Mouse (Mus musculus) hindbrain, embryonic 13.5 days (tissue): ENCODE results near the gene Cd6. TPM values are rescaled to one million over a fixed set of nuclear protein-coding genes. Genes with fewer than 3 reads are reported as not detected.

Source experiments
- ATAC-seq: fragments of 200-750 bp; cut with Nextera tagmentation; 2 replicates; pipeline ENCODE4 v1.8.0; 2017; ENCODE audit warnings: moderate TSS enrichment; ENCODE audit not compliant: low FRiP score
- H3K27ac ChIP-seq: fragments of 300-500 bp; sonication (generic); 2 replicates; pipeline ENCODE4 v1.5.1; 2015; ENCODE audit warnings: inconsistent platforms, mild to moderate bottlenecking, moderate library complexity
- H3K27me3 ChIP-seq: fragments of 300-500 bp; sonication (generic); 2 replicates; pipeline ENCODE4 v1.6.1; 2015; ENCODE audit warnings: mild to moderate bottlenecking, inconsistent platforms
- H3K36me3 ChIP-seq: fragments of 300-500 bp; sonication (generic); 2 replicates; pipeline ENCODE4 v1.6.1; 2015; ENCODE audit warnings: mild to moderate bottlenecking, inconsistent platforms
- H3K4me1 ChIP-seq: fragments of 300-500 bp; sonication (generic); replicated peaks from 2 replicates; pipeline ENCODE4 v1.6.1; 2015; ENCODE audit warnings: inconsistent platforms
- H3K4me2 ChIP-seq: fragments of 300-500 bp; sonication (generic); 2 replicates; pipeline ENCODE4 v1.6.1; 2015; ENCODE audit warnings: inconsistent platforms, mild to moderate bottlenecking, moderate library complexity
- H3K4me3 ChIP-seq: fragments of 300-500 bp; sonication (generic); 2 replicates; pipeline ENCODE4 v1.5.1; 2015; ENCODE audit warnings: mild to moderate bottlenecking, inconsistent platforms
- H3K9ac ChIP-seq: fragments of 300-500 bp; sonication (generic); 2 replicates; pipeline ENCODE4 v1.6.1; 2015; ENCODE audit warnings: mild to moderate bottlenecking, inconsistent platforms
- H3K9me3 ChIP-seq: fragments of 300-500 bp; sonication (generic); 2 replicates; pipeline ENCODE4 v1.6.1; 2016; ENCODE audit warnings: inconsistent platforms
- WGBS: fragments of 180-500 bp; shearing (Covaris S2); methylation state at CpG from one replicate; pipeline ENCODE4 v1.1.7; 2015; 5-methylcytosine and 5-hydroxymethylcytosine counted together
- polyA plus RNA-seq: library from polyadenylated mRNA; unstranded; fragments of >200 nt; fragmentation: Nextera tagmentation; extraction: Ambion mirVana; gene quantifications from 2 replicates; pipeline ENCODE4 v1.2.1, GENCODE M21; 2015

Cd6 gene
- polyA plus RNA-seq, 1 experiment from 2014 or later: not detected

DNA sequence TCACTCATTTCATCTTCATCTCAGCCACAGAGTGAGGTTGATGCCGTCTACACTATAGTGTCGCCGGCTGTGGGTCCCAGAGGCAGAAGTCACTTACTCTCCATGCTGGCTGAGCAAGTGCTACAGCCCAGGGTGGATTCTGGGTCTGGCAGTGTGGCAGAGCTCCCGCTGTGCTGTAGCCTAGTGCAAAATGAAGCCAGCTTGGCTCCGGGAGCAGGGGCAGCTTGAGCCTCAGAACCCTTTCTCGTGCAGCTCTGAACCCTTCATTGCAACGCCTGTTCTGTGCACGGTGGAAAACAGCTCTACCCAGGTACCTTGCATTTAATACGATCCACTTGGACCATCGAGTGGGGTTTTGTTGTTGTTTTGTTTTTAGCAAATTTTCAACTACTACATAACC lies 62.2 kb downstream of the Cd6 start:
- no peak for ATAC-seq

GRCm38 (mm10) chr19:10763381-10764031 lies 66.4 kb downstream of the Cd6 start:
- Histone ChIP-seq H3K9me3 (no peaks in the 10 kb centered on the region), H3K36me3 (no peaks in the 10 kb centered on the region), H3K27ac (no peak overlapping the region), H3K4me3 (no peak overlapping the region), H3K4me2 (no peak overlapping the region), H3K4me1 (peaks cover 20% of the 10 kb centered on the region), H3K9ac (no peak overlapping the region), H3K27me3 (no peaks in the 10 kb centered on the region)
- ATAC-seq: no peak
- 80% methylated on average over 21 of the region's 21 CpGs for WGBS

More for the DNA sequence above, 62.2 kb downstream of the Cd6 start:
- WGBS: 81% methylated on average over 10 of the region's 10 CpGs
- Histone ChIP-seq H3K9me3 (no peaks in the 10 kb centered on the region), H3K27ac (peak overlapping the region; percentile 36; the same call in 1 of the 2 replicates), H3K27me3 (no peaks in the 10 kb centered on the region), H3K36me3 (no peaks in the 10 kb centered on the region), H3K9ac (no peak overlapping the region), H3K4me3 (no peak overlapping the region), H3K4me1 (peaks cover 25% of the 10 kb centered on the region), H3K4me2 (no peak overlapping the region)

- Histone ChIP-seq H3K27me3 (no peaks in the 10 kb centered on the region), H3K4me1 (peaks cover 17% of the 10 kb centered on the region), H3K9ac (no peak overlapping the region), H3K9me3 (no peaks in the 10 kb centered on the region), H3K4me3 (no peak overlapping the region), H3K4me2 (no peak overlapping the region), H3K27ac (no peak overlapping the region), H3K36me3 (no peaks in the 10 kb centered on the region)
- 87% methylated on average over 6 of the region's 6 CpGs for WGBS
- no peak for ATAC-seq
Measured at GRCm38 (mm10) chr19:10762468-10762867, 67.4 kb downstream of the Cd6 start.

GRCm38 (mm10) chr19:10761794-10762415 lies 68.0 kb downstream of the Cd6 start:
- Histone ChIP-seq H3K27ac (no peak overlapping the region), H3K27me3 (no peaks in the 10 kb centered on the region), H3K4me3 (no peak overlapping the region), H3K4me1 (peaks cover 16% of the 10 kb centered on the region), H3K4me2 (no peak overlapping the region), H3K36me3 (no peaks in the 10 kb centered on the region), H3K9ac (no peak overlapping the region), H3K9me3 (no peaks in the 10 kb centered on the region)
- WGBS: 86% methylated on average over 8 of the region's 8 CpGs
- no peak for ATAC-seq

GRCm38 (mm10) chr19:10759983-10760831 lies 69.7 kb downstream of the Cd6 start:
- Histone ChIP-seq H3K27me3 (no peaks in the 10 kb centered on the region), H3K9me3 (no peaks in the 10 kb centered on the region), H3K27ac (no peak overlapping the region), H3K36me3 (no peaks in the 10 kb centered on the region), H3K4me1 (peaks cover 16% of the 10 kb centered on the region), H3K4me3 (no peak overlapping the region), H3K4me2 (no peak overlapping the region), H3K9ac (no peak overlapping the region)
- 83% methylated on average over 9 of the region's 9 CpGs for WGBS
- no peak for ATAC-seq

DNA sequence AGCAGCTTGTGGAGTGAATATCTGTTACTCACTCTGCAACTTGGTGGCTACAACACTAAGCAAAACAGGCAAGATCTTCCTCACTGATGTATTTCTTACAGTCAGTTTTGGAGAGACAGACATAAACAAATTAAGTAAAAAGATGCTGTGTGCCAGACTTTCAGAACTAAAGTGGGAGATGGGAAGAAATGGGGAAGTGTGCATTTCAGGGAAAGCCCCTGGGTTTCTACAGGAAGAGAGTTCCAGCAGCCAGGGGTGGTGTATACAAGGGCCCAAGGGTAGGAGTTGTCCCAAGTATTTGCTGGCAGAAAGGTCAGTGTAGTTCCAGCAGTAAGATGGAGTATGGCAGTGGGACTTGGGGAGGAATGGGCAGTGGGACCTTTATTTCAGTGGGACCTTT lies 70.3 kb downstream of the Cd6 start:
- H3K4me1 ChIP-seq: peaks cover 16% of the 10 kb centered on the region
- H3K36me3 ChIP-seq: no peaks in the 10 kb centered on the region
- H3K4me3 ChIP-seq: no peak overlapping the region
- no peak overlapping the region for H3K4me2 ChIP-seq
- H3K9me3 ChIP-seq: no peaks in the 10 kb centered on the region
- no peak overlapping the region for H3K27ac ChIP-seq
- no peak for ATAC-seq
- no peaks in the 10 kb centered on the region for H3K27me3 ChIP-seq
- no peak overlapping the region for H3K9ac ChIP-seq

- 35% methylated on average over 6 of the region's 6 CpGs for WGBS
- Histone ChIP-seq H3K27ac (peak overlapping the region; percentile 48; the same call in 1 of the 2 replicates), H3K4me1 (peaks cover 16% of the 10 kb centered on the region), H3K27me3 (no peaks in the 10 kb centered on the region), H3K36me3 (no peaks in the 10 kb centered on the region), H3K4me2 (no peak overlapping the region), H3K9ac (no peak overlapping the region), H3K4me3 (no peak overlapping the region), H3K9me3 (no peaks in the 10 kb centered on the region)
- no peak for ATAC-seq
Measured at GRCm38 (mm10) chr19:10758708-10759107, 71.2 kb downstream of the Cd6 start.

- H3K4me2 ChIP-seq: no peak overlapping the region
- H3K27ac ChIP-seq: no peak overlapping the region
- no peaks in the 10 kb centered on the region for H3K27me3 ChIP-seq
- no peak overlapping the region for H3K9ac ChIP-seq
- H3K9me3 ChIP-seq: no peaks in the 10 kb centered on the region
- ATAC-seq: no peak
- H3K4me1 ChIP-seq: peaks cover 16% of the 10 kb centered on the region
- 90% methylated on average over 2 of the region's 2 CpGs for WGBS
- no peaks in the 10 kb centered on the region for H3K36me3 ChIP-seq
- H3K4me3 ChIP-seq: no peak overlapping the region
Measured at GRCm38 (mm10) chr19:10757526-10757925, 72.3 kb downstream of the Cd6 start.

DNA sequence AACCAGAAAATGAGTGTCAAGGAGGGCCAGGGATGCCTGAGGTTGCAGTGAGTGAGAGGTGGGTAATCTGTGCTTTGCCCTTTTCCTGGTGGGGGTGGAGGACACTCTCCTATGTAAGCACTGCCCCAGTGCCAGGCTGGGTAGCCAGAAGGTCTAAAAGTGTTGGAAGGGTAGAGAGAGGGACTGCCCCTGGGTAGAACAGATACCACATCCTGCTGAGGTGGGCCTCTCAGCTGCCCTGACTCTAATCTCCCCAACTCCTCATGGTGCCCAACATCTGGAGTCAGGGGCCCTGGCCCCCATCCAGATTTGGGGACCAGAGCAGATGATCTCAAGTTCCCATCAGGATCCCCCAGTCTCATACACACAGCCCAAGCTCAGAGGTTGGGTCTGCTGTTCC lies 72.7 kb downstream of the Cd6 start:
- Histone ChIP-seq H3K36me3 (no peaks in the 10 kb centered on the region), H3K27me3 (no peaks in the 10 kb centered on the region), H3K4me2 (no peak overlapping the region), H3K4me1 (peaks cover 16% of the 10 kb centered on the region), H3K4me3 (no peak overlapping the region), H3K27ac (no peak overlapping the region), H3K9me3 (no peaks in the 10 kb centered on the region), H3K9ac (no peak overlapping the region)
- no peak for ATAC-seq

DNA sequence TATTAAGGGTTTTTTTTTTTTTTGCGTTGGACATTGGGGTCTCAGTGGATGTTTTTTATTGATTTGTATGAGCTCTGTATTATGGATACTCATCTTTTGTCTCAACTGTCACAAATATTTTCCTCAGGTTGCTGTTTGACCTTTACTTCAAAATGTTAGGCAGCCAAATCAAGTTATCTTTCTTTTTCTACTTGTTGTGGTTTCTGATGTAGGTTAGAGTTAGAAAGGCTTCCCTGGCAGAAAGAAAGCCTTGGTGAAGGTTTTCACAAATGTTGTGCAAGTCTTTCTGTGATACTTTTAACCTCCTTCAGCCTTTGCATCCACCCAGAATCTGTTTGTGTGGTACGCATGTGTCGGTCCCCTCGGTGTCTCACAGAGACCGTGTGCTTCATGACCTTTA lies 77.2 kb downstream of the Cd6 start:
- WGBS: 97% methylated on average over 5 of the region's 5 CpGs
- H3K9me3 ChIP-seq: no peaks in the 10 kb centered on the region
- ATAC-seq: no peak
- H3K4me1 ChIP-seq: 0 out of 2 replicates have a peak, but pooled peaks cover 6% of the 10 kb centered on the region
- H3K27ac ChIP-seq: no peak overlapping the region
- H3K27me3 ChIP-seq: no peaks in the 10 kb centered on the region
- no peak overlapping the region for H3K4me3 ChIP-seq
- no peak overlapping the region for H3K9ac ChIP-seq
- H3K36me3 ChIP-seq: no peaks in the 10 kb centered on the region
- H3K4me2 ChIP-seq: no peak overlapping the region

DNA sequence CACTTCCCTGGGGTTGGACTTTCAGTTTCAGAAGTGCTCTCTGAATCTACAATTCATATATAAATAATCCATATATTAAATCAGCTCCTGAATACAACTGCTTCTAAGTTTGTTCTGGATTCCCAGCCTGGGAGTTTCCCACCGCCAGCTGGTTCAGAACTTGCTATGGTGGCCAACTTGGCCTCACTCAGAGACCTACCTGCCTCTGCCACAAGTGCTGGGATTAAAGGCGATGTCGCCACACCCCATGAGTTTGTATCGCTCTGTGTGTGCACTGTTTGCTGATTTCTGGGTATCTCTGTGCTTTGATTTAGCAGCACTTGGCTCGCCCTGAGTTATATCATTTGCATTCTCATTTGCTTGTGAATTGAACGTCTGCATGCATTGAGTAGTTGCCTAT lies 77.8 kb downstream of the Cd6 start:
- WGBS: 85% methylated on average over 6 of the region's 6 CpGs
- Histone ChIP-seq H3K9me3 (no peaks in the 10 kb centered on the region), H3K9ac (no peak overlapping the region), H3K27me3 (no peaks in the 10 kb centered on the region), H3K27ac (no peak overlapping the region), H3K4me3 (no peak overlapping the region), H3K4me1 (0 out of 2 replicates have a peak, but pooled peaks cover 6% of the 10 kb centered on the region), H3K4me2 (no peak overlapping the region), H3K36me3 (no peaks in the 10 kb centered on the region)
- ATAC-seq: no peak

DNA sequence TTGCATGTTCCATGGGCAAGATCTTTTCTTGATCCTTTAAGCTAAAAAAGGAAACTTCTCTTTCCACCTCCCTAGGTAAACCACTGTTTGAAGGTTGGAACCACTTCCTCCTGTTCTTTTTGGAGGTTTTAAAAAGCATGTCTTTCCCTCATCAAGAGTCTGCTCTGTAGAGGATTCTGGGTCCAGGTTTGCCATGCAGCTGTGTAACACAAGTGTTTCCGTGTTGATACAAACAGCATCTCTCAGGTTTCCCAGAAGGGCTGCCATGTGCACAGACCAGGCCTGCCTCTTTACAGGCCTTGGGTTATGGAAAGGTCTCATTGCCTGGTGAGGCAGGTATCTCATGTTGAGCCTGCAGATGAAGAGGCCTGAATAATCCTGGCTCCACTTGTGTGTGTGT lies 78.3 kb downstream of the Cd6 start:
- Histone ChIP-seq H3K9me3 (no peaks in the 10 kb centered on the region), H3K9ac (no peak overlapping the region), H3K36me3 (no peaks in the 10 kb centered on the region), H3K27me3 (no peaks in the 10 kb centered on the region), H3K4me2 (no peak overlapping the region), H3K4me3 (no peak overlapping the region), H3K4me1 (0 out of 2 replicates have a peak, but pooled peaks cover 6% of the 10 kb centered on the region), H3K27ac (no peak overlapping the region)
- 93% methylated on average over 1 of the region's 1 CpGs for WGBS
- no peak for ATAC-seq
